Mouse (Mus musculus): Measurements from ENCODE around the gene Galnt12. TPM values are rescaled to one million over a fixed set of nuclear protein-coding genes. Genes with fewer than 3 reads are reported as not detected.

The Galnt12 gene
- total and polyA plus RNA-seq, 2 experiments from 2014 or later, result 1.4 to 1.9 TPM

- H3K9ac ChIP-seq (replicated peaks; ENCODE audit: low read depth, low read length), result no peak overlapping the region
- no peaks in the 10 kb centered on the region for H3K27me3 ChIP-seq (ENCODE audit: control insufficient read depth, insufficient read depth, low read length)
- no peaks in the 10 kb centered on the region for H3K9me3 ChIP-seq (replicated peaks; ENCODE audit: control insufficient read depth, low read length)
- H3K4me2 ChIP-seq (ENCODE audit: low read depth, low read length), result no peak overlapping the region
- ATAC-seq (ENCODE audit: insufficient read depth, low read depth), result no peak
- WGBS, result 61% methylated on average over 7 of the region's 7 CpGs
- TF ChIP-seq EP300 (IDR thresholded peaks at IDR 0.05; ENCODE audit: low read depth) (no peak), CTCF (IDR thresholded peaks at IDR 0.05; ENCODE audit: low read depth) (peak; percentile 59)
- no peak overlapping the region for H3K4me3 ChIP-seq (ENCODE audit: low read depth, low read length)
- H3K36me3 ChIP-seq (replicated peaks; ENCODE audit: control insufficient read depth, insufficient read depth, low read length), result no peaks in the 10 kb centered on the region
- no peaks in the 10 kb centered on the region for H3K4me1 ChIP-seq (ENCODE audit: control insufficient read depth, insufficient read depth)
- H3K27ac ChIP-seq (ENCODE audit: low read depth), result no peak overlapping the region
- DNase-seq (ENCODE audit: low spot score), result no peak
Observed at GRCm38 (mm10) chr4:47128515-47128914, 36.8 kb downstream of the Galnt12 start.

GRCm38 (mm10) chr4:47129572-47129971, 37.9 kb downstream of the Galnt12 start:
- DNase-seq (ENCODE audit: low spot score), result no peak
- Histone ChIP-seq H3K9ac (replicated peaks; ENCODE audit: low read depth, low read length) (no peak overlapping the region), H3K27ac (ENCODE audit: low read depth) (no peak overlapping the region), H3K4me1 (ENCODE audit: control insufficient read depth, insufficient read depth) (no peaks in the 10 kb centered on the region), H3K9me3 (replicated peaks; ENCODE audit: control insufficient read depth, low read length) (no peaks in the 10 kb centered on the region), H3K27me3 (ENCODE audit: control insufficient read depth, insufficient read depth, low read length) (no peaks in the 10 kb centered on the region), H3K4me3 (ENCODE audit: low read depth, low read length) (no peak overlapping the region), H3K4me2 (ENCODE audit: low read depth, low read length) (no peak overlapping the region), H3K36me3 (replicated peaks; ENCODE audit: control insufficient read depth, insufficient read depth, low read length) (no peaks in the 10 kb centered on the region)
- WGBS, result 61% methylated on average over 4 of the region's 4 CpGs
- ATAC-seq (ENCODE audit: insufficient read depth, low read depth), result no peak
- no peak for TF ChIP-seq CTCF (IDR thresholded peaks at IDR 0.05; ENCODE audit: low read depth)
- no peak for TF ChIP-seq EP300 (IDR thresholded peaks at IDR 0.05; ENCODE audit: low read depth)

GRCm38 (mm10) chr4:47130111-47131050, 38.7 kb downstream of the Galnt12 start:
- H3K27me3 ChIP-seq (ENCODE audit: control insufficient read depth, insufficient read depth, low read length), result no peaks in the 10 kb centered on the region
- no peaks in the 10 kb centered on the region for H3K4me1 ChIP-seq (ENCODE audit: control insufficient read depth, insufficient read depth)
- ATAC-seq (ENCODE audit: insufficient read depth, low read depth), result no peak
- no peaks in the 10 kb centered on the region for H3K36me3 ChIP-seq (replicated peaks; ENCODE audit: control insufficient read depth, insufficient read depth, low read length)
- H3K9ac ChIP-seq (replicated peaks; ENCODE audit: low read depth, low read length), result no peak overlapping the region
- DNase-seq (ENCODE audit: low spot score), result no peak
- no peaks in the 10 kb centered on the region for H3K9me3 ChIP-seq (replicated peaks; ENCODE audit: control insufficient read depth, low read length)
- H3K4me3 ChIP-seq (ENCODE audit: low read depth, low read length), result no peak overlapping the region
- no peak overlapping the region for H3K27ac ChIP-seq (ENCODE audit: low read depth)
- WGBS, result 78% methylated on average over 8 of the region's 8 CpGs
- no peak overlapping the region for H3K4me2 ChIP-seq (ENCODE audit: low read depth, low read length)
- TF ChIP-seq CTCF (IDR thresholded peaks at IDR 0.05; ENCODE audit: low read depth) (no peak), EP300 (IDR thresholded peaks at IDR 0.05; ENCODE audit: low read depth) (no peak)

- H3K36me3 ChIP-seq (replicated peaks; ENCODE audit: control insufficient read depth, insufficient read depth, low read length), result no peaks in the 10 kb centered on the region
- 76% methylated on average over 3 of the region's 3 CpGs for WGBS
- TF ChIP-seq EP300 (IDR thresholded peaks at IDR 0.05; ENCODE audit: low read depth) (no peak), CTCF (IDR thresholded peaks at IDR 0.05; ENCODE audit: low read depth) (no peak)
- 0 out of 2 replicates have a peak, but pooled peaks cover 3% of the 10 kb centered on the region for H3K4me1 ChIP-seq (ENCODE audit: control insufficient read depth, insufficient read depth)
- no peak for DNase-seq (ENCODE audit: low spot score)
- H3K9me3 ChIP-seq (replicated peaks; ENCODE audit: control insufficient read depth, low read length), result no peaks in the 10 kb centered on the region
- no peak overlapping the region for H3K4me2 ChIP-seq (ENCODE audit: low read depth, low read length)
- H3K27me3 ChIP-seq (ENCODE audit: control insufficient read depth, insufficient read depth, low read length), result no peaks in the 10 kb centered on the region
- H3K27ac ChIP-seq (ENCODE audit: low read depth), result no peak overlapping the region
- ATAC-seq (ENCODE audit: insufficient read depth, low read depth), result no peak
- no peak overlapping the region for H3K4me3 ChIP-seq (ENCODE audit: low read depth, low read length)
- H3K9ac ChIP-seq (replicated peaks; ENCODE audit: low read depth, low read length), result no peak overlapping the region
Observed at GRCm38 (mm10) chr4:47131931-47132330, 40.2 kb downstream of the Galnt12 start.

- Histone ChIP-seq H3K4me1 (ENCODE audit: control insufficient read depth, insufficient read depth) (0 out of 2 replicates have a peak, but pooled peaks cover 3% of the 10 kb centered on the region), H3K9me3 (replicated peaks; ENCODE audit: control insufficient read depth, low read length) (no peaks in the 10 kb centered on the region), H3K9ac (replicated peaks; ENCODE audit: low read depth, low read length) (no peak overlapping the region), H3K27ac (ENCODE audit: low read depth) (no peak overlapping the region), H3K36me3 (replicated peaks; ENCODE audit: control insufficient read depth, insufficient read depth, low read length) (no peaks in the 10 kb centered on the region), H3K4me3 (ENCODE audit: low read depth, low read length) (no peak overlapping the region), H3K4me2 (ENCODE audit: low read depth, low read length) (no peak overlapping the region), H3K27me3 (ENCODE audit: control insufficient read depth, insufficient read depth, low read length) (no peaks in the 10 kb centered on the region)
- no peak for TF ChIP-seq CTCF (IDR thresholded peaks at IDR 0.05; ENCODE audit: low read depth)
- TF ChIP-seq EP300 (IDR thresholded peaks at IDR 0.05; ENCODE audit: low read depth), result no peak
- no peak for DNase-seq (ENCODE audit: low spot score)
- WGBS, result 62% methylated on average over 3 of the region's 3 CpGs
- ATAC-seq (ENCODE audit: insufficient read depth, low read depth), result no peak
Observed at GRCm38 (mm10) chr4:47132413-47132812, 40.7 kb downstream of the Galnt12 start.

All from heart, postnatal 0 days (tissue).